Mouse (Mus musculus) megakaryocyte, embryonic 14.5 days (primary cell): ENCODE measurements around the gene Hoxc11. TPM values are rescaled to one million over a fixed set of nuclear protein-coding genes. Genes with fewer than 3 reads are reported as not detected.

ENCODE experiments used
- H3K27me3 ChIP-seq: replicated peaks from 2 replicates; pipeline ENCODE3; 2012; ENCODE audit warnings: inconsistent platforms
- H3K36me3 ChIP-seq: replicated peaks from 2 replicates; pipeline ENCODE3; 2012; ENCODE audit warnings: low read length, inconsistent platforms, mixed read lengths
- H3K4me1 ChIP-seq: 2 replicates; pipeline ENCODE4 v1.6.1; 2012; ENCODE audit warnings: inconsistent platforms
- H3K4me3 ChIP-seq: replicated peaks from 2 replicates; pipeline ENCODE3; 2012; ENCODE audit warnings: moderate library complexity, mild to moderate bottlenecking, inconsistent platforms
- H3K9me3 ChIP-seq: 2 replicates; pipeline ENCODE4 v1.6.1; 2012; ENCODE audit warnings: inconsistent platforms
- FLI1 ChIP-seq: IDR thresholded peaks from 2 replicates; pipeline ENCODE4 v1.6.1; 2012; ENCODE audit warnings: low read length, inconsistent platforms, mixed read lengths
- GATA1 ChIP-seq: IDR thresholded peaks from 3 replicates; pipeline ENCODE4 v1.6.1; 2012; ENCODE audit warnings: mixed read lengths, low read length, inconsistent platforms, borderline replicate concordance
- polyA plus RNA-seq: library from polyadenylated mRNA; stranded (reverse); fragments of >175 nt; gene quantifications from 2 replicates; pipeline ENCODE4 v1.2.3, GENCODE M21; 2012; ENCODE audit warnings: low replicate concordance; ENCODE audit not compliant: insufficient read depth

Gene Hoxc11
- polyA plus RNA-seq, 1 experiment = not detected

DNA sequence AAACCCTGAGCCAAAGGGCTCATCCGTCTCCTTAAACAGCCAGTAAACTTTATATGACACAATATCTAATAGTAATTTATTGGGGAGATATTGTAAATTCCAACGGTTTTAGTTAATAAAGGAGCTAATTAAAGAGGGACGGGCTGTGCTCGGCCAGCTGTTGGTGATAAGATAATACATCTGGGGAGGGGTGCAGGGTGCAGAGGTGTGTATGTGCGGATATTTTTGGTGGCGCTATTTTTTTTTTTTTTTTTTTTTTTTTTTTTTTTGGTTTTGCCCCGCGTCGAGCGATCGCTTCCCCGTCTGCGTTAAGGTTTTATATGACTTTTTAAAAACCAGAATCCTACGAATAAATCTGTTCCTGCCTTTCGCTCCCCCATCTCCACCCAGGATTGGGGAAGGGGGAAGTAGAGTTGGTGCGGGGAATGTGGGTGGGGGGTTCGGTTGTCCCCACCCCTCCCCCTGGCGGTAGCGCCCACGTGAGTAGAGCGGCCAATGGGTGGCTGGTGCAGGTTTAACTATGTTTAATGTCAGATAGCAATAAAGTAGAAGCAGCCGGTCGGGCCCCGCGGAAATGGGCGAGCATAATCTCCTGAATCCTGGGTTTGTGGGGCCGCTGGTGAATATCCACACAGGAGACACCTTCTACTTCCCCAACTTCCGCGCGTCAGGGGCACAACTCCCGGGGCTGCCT is 17.8 kb upstream of the Hoxc11 start, which contains the start of gene Hoxc12:
TSS of gene Hoxc12 (plus strand) at position 479 of the 694 bp plus-strand sequence.
- TF ChIP-seq GATA1 (no peak), FLI1 (no peak)
- Histone ChIP-seq H3K36me3 (no peaks in the 10 kb centered on the region), H3K4me3 (peak within 1 kb of the TSS; percentile 53), H3K9me3 (0 out of 2 replicates have a peak, but pooled peaks cover 3% of the 10 kb centered on the region), H3K27me3 (peaks cover 99% of the 10 kb centered on the region), H3K4me1 (peaks cover 6% of the 10 kb centered on the region; the same call in 1 of the 2 replicates)

DNA sequence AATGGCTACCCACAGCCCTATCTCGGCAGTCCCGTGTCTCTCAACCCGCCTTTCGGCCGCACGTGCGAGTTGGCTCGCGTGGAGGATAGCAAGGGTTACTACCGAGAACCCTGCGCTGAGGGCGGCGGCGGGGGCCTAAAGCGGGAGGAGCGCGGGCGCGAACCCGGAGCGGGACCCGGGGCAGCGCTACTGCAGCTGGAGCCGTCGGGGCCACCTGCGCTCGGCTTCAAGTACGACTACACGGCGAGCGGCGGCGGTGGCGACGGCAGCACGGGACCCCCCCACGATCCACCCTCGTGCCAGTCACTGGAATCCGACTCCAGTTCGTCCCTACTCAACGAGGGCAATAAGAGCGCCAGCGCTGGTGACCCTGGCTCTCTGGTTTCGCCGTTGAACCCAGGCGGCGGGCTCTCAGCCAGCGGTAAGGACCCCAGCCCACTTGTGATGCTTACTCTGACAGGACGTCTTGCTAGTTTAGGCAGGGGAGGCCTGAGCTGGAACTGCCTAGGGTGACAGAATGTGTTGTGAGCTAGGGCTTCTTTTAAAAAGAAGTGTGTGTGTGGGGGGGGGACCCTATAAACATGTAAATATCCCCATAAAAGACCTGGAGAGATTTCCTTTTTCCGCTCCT is 17.1 kb upstream of the Hoxc11 start:
- peak overlapping the region; percentile 53 for H3K4me3 ChIP-seq
- peaks cover 6% of the 10 kb centered on the region; the same call in 1 of the 2 replicates for H3K4me1 ChIP-seq
- H3K27me3 ChIP-seq = peaks cover 99% of the 10 kb centered on the region
- 0 out of 2 replicates have a peak, but pooled peaks cover 3% of the 10 kb centered on the region for H3K9me3 ChIP-seq
- no peak for TF ChIP-seq GATA1
- no peaks in the 10 kb centered on the region for H3K36me3 ChIP-seq

DNA sequence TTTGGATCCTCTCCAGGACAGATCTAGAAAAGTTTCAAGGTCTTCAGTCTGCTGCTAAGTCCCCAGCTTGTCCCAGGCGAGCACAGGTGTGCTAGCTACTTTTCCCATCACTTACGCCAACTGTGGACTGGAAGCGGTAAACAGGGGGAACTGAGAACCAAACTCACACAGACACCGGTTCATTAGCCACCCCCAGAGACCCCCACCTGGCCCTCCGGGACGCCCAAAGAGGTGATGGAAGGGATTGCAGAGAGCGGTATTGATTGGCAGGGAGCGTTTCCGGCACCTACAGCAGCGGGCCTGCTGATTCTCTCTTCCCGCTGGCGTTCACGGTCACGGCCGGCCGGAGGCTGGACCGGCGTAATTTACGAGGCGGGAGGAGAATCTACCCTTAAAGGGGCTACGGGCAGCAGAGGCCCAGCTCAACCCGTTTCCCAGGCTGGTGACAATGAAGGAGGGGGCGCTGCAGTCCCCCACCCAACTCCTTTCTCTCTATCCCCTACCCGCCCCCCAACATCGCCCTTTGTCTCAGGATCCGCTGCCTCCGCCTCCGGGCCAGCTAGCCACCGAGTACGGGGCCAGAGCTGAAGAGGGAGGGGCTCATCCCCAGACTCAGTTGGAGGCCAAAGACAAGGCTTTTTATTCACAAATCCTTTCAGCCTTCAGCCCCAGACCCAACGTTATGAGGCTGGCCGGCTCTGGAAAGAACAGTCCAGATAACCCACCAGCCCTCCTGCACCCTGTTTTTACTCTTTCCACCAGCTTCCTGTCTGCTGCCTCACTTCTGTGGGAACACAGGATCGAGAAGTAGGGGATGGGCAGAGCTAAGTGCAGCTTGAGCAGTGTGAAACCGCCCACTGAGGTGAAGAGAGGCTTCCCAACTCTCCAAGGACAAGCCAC is 14.7 kb upstream of the Hoxc11 start:
- Histone ChIP-seq H3K27me3 (peaks cover 98% of the 10 kb centered on the region), H3K9me3 (0 out of 2 replicates have a peak, but pooled peaks cover 3% of the 10 kb centered on the region), H3K4me1 (peaks cover 14% of the 10 kb centered on the region; the same call in 1 of the 2 replicates), H3K36me3 (no peaks in the 10 kb centered on the region), H3K4me3 (no peak overlapping the region)
- TF ChIP-seq FLI1 (no peak), GATA1 (no peak)

DNA sequence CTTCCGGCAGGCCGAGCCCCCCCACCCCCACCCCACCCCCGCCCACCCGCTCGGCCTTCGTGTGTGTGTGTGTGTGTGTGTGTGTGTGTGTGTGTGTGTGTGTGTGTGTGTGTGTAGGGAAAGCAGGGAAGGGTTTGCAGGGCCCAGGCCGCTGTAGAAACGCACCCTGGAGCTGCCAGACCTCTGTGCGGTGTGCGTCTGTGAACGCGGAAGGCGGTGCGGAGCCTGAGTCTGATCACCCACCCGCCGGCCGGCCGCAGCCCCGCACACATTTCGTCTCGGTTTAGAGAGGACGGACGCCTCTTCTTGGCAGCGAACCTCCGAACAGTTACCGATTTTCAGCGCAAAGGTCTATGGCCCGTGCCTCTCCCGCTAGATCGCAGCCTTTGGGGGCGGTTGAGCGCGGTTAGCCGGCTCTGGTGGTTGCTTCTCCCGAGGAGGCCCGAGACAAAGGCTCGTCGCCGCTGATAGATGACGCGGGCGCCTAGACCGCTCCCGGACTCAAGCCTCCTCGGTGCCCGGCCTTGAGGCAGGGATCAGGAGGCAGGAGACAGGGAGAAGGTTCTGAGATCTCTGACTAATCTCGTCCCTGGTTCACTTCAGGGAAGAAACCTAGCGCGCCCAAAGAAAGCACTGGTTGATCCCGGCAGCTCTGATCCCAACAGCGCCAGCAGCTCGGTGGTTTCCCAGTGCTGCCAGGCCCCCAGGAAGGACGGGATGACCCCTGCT is 11.3 kb upstream of the Hoxc11 start:
- Histone ChIP-seq H3K36me3 (no peaks in the 10 kb centered on the region), H3K4me1 (peaks cover 16% of the 10 kb centered on the region), H3K9me3 (no peaks in the 10 kb centered on the region), H3K4me3 (peak overlapping the region; percentile 42), H3K27me3 (peaks cover 98% of the 10 kb centered on the region)
- TF ChIP-seq FLI1 = no peak
- TF ChIP-seq GATA1 = no peak

DNA sequence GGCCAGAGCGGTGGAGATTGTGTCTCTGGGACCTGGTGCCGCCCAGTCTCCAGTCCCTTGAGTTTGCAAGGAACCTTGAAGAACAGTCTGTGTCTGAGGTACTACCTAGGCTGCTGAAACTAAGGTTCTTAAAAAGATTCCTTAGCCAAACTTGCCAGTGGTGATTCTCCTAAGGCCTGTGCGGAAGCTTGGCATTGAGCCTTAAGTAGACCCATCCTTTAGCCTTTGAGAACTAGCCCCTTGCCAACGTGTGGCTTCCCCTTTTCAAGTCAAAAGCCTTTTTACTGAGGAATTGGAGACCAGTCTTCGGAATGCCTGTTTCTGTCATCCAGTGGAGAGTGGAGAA is 10.8 kb upstream of the Hoxc11 start:
- no peaks in the 10 kb centered on the region for H3K36me3 ChIP-seq
- H3K27me3 ChIP-seq = peaks cover 98% of the 10 kb centered on the region
- H3K4me1 ChIP-seq = peaks cover 16% of the 10 kb centered on the region
- H3K9me3 ChIP-seq = no peaks in the 10 kb centered on the region
- H3K4me3 ChIP-seq = no peak overlapping the region
- TF ChIP-seq FLI1 = no peak
- TF ChIP-seq GATA1 = no peak

DNA sequence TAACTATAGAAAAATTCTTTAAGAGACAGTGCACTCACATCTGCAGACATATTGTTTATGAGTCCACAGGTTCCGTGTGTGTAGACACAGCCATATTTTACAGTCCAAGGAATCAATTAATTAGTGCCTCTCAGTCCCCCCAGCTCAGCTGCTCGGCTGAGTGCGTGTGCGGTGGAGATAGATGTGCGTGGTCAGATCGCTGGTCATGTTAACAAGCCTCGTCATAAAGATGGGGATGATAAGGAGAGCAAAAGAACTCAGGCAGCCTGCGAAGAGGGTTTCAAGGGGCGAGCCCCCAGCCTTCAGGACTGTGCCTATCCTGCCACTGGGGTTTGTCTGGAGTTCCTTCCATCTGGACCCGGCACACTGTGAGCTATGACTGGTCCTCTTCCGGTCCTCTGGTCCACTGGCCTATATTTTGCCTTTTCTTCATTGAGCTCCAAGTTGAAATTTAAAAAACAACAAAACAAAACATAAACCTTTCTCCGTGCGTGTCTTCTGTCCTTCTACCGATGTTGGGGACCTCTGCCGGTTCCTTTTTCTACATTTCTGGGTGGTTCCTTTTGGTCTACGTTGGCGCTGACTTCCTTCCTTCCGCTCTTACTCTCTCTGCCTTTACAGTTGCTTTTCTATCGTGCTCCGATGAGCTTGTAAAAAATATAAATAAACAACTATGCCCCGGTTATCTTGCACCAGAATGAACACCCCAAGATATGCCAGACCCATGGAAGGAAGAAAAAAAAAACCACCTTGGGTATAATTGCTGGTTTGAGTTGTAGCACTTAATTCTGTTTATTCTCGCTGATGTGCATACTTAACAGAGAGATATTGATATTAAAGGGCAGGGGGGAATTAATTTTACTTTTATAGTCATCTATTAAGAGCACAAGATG is 8.8 kb upstream of the Hoxc11 start:
- TF ChIP-seq FLI1 (no peak), GATA1 (no peak)
- no peak overlapping the region for H3K4me3 ChIP-seq
- H3K36me3 ChIP-seq = no peaks in the 10 kb centered on the region
- no peaks in the 10 kb centered on the region for H3K9me3 ChIP-seq
- peaks cover 16% of the 10 kb centered on the region for H3K4me1 ChIP-seq
- H3K27me3 ChIP-seq = peaks cover 97% of the 10 kb centered on the region

DNA sequence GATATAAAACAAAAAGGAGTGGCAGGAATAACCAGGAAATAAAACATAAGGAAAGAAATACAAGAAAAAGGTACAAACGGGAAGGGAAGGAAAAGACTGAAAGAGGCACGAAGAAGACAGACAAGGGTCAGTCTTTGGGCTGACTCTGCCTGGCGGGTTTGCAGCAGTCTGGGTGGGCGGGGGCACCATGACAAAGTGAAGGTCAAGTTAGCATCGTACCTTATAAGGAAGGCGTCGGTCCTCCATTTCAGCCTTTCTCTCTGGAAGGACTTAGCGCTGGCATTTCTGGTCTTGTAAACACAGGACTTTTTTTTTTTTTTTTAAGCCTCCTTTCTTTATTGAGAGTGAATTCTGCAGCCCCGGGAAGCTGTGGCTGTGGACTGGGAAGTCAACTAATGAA is 7.0 kb upstream of the Hoxc11 start:
- H3K4me1 ChIP-seq = peaks cover 16% of the 10 kb centered on the region
- TF ChIP-seq FLI1 (no peak), GATA1 (no peak)
- H3K9me3 ChIP-seq = no peaks in the 10 kb centered on the region
- H3K4me3 ChIP-seq = no peak overlapping the region
- H3K36me3 ChIP-seq = no peaks in the 10 kb centered on the region
- peaks cover 97% of the 10 kb centered on the region for H3K27me3 ChIP-seq

DNA sequence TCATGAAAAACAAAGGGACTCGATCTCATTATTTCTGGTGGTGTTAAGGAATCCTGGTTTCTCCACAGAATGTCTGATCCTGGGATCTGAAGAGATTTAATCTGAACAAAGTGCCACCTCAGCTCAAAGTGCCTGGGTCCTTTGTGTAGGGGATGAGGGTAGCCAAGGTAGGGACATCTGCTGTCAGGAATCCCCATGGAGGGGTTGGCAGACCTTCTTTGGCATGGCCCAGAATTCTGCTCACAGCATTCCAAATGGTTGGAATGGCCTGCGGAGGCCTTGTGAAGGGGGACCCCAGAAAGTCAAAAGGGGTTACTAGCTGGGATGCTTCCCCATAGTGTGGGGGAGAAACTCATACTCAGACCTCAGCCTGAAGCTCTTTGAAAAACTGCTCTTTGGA is 5.4 kb upstream of the Hoxc11 start:
- Histone ChIP-seq H3K9me3 (no peaks in the 10 kb centered on the region), H3K4me3 (no peak overlapping the region), H3K27me3 (peaks cover 98% of the 10 kb centered on the region), H3K4me1 (peaks cover 8% of the 10 kb centered on the region; the same call in 1 of the 2 replicates), H3K36me3 (no peaks in the 10 kb centered on the region)
- TF ChIP-seq FLI1 (no peak), GATA1 (no peak)
